Mouse (Mus musculus): ENCODE measurements around the gene Dxo. TPM values are rescaled to one million over a fixed set of nuclear protein-coding genes. Genes with fewer than 3 reads are reported as not detected.

The Dxo gene
- total RNA-seq, 4 experiments from 2014 or later: 10.6 to 15.9 (median 11.5) TPM

DNA sequence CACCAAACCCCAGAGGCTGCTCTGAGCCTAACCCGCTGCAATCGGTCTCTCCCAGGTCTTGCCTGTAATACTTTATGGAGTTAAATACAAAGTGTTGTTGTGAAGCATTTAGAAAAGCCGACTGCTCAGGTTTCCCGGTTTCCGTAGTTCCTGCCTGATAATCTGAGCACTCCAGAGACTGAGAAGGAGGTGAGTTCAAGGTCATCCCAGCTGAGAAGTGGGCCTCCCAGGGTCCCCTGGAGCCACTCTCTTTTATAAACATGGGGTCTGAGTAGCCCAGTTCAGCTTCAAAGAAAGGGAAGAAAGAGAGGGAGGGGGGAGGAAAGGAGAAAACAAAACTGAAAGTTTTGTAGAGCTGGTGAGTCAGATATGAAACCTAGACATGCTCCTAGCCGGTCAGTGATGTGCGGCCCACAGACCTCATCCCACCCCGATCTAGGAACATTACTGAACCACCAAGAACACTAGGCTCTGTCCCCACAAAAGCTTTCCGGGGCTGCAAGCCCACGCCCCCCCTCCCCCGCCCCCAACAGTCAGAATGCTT is 42.6 kb downstream of the Dxo start, which contains the start of gene Zbtb12:
TSS of gene Zbtb12 (plus strand) at position 148 of the 544 bp plus-strand sequence.
- DNase-seq (ENCODE audit: low spot score): no peak

DNA sequence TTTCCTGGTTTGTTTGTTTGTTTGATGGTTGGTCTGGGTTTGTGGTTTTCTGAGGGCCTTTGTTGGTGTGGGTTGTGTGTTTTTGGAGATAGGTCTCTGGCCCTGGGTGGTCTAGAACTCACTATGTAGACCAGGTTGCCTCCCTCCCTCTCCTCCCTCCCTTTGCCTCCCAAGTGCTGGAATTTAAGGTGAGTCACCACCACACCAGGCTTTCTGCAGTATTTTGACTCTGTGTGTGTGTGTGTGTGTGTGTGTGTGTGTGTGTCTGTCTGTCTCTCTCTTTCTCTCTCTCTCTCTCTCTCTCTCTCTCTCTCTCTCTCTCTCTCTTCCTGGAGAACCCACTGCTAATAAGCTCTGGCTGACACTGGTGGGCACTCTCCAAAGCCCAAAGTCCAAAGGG is 44.3 kb downstream of the Dxo start:
- DNase-seq (ENCODE audit: low spot score): no peak

DNA sequence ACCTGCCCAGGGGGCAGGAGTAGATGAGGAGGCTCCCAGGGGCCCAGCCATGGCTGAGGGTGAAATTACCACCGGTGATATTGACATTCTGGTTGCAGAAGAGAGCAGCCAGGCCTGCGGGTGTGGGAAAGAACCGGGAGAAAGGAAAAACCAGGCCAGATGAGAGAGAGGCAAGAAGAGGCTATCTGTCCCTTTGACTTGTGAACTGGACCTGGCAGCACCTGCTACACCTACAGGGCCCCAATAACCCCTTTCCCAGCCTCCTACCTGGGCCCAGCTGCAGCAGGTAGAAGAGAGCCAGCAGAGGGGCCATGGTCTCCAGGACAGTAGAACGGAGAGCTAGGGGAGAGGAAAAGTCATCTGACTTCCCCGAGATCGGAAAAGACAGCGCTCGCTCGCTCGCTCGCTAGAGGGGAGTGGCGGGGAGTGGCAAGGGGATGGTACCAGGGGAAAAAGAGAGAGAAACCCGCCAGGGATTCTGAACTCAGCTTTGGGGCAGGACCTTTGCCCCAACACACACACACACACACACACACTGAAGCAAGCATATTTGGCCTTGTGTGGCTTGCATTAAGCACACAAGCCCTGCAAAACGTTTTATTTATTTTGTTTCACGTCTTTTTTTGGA is 45.0 kb downstream of the Dxo start, which contains the start of gene Gm20547:
TSS of gene Gm20547 (minus strand) at position 360 of the 628 bp plus-strand sequence.
- DNase-seq (ENCODE audit: low spot score): no peak

DNA sequence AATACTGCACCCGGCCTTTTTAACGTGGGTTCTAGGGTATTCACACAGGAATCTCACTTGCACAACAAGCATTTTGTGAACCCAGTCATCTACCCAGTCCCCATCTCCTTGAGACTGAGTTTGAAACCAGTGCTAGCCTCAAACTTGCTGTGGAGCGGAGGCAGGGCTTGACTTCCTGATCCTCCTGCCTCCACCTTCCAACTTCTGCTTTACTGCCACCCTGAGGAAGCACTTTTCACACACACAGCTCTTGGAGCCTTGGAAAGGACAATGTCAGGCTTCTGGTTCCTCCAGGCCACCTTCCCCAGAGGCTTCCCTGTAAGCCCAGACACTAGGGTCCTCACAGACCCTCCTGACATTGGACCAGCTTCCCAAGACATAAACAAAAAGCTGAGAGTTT is 46.5 kb downstream of the Dxo start:
- no peak for DNase-seq (ENCODE audit: low spot score)

DNA sequence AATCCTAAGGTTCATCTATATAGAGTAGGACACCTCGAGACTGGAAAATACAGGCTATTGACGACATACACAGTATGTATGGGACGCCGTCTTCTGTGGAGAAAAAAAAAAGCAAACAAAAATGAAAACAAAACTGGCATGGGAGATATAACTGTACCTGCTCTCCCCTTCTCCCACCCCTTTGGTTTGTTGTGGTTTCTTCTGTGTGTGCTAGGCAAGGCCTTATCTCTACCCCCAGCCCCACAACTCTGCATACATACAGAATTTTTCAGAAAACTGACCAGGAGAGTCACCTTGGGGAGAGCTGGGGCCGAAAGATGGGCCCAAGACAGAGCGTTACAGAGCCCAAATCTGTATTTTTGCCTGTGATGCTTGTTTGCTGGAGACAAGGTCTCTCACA is 47.9 kb downstream of the Dxo start:
- no peak for DNase-seq (ENCODE audit: low spot score)

DNA sequence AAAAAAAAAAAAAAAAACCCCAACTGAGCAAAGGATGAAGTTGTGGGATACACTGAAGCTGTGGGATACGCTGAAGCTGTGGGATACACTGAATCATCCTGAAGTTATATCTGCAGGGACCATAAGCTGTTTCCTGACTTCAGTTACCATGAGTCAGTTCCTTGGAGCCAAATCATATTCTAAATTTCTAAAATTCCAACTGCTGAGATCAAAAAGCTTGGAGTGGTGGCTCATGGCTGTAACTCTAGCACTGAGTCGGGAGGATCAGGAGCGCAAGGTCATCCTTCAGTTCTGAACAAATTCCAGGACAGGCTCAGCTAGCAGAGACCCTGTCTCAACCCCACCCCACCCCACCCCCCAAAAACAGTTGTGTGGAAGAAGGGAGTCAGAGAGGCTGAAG is 48.8 kb downstream of the Dxo start:
- no peak for DNase-seq (ENCODE audit: low spot score)

DNA sequence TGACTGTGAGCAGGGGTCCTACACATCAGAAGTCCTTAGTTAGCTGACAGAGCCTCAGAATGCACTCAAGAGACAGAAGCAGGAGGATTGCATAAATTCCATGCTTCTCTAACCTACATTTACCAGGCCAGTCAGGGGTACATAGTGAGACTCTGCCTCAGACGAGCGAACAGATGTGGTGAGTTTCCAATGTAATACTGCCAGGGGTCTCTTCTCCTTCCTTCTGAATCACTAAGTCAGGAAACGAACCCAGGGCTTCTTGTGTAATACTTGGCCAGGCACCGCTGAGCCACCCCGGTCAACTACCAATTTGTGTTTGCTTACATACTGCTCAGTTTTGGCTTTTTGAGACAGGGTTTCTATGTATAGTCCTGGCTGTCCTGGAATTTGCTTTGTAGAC is 51.1 kb downstream of the Dxo start:
- DNase-seq (ENCODE audit: low spot score): no peak

Small RNA genes within 50 kb of the gene (microRNA-seq; reads per million reads assigned to microRNA genes)
- gene Mir6970 (not detected), gene Mir6971 (2.5 reads per million), gene Mir6972 (not detected)

Other genes starting within 250 kb of the Dxo start
- gene Gpsm3, start 247.2 kb upstream of the Dxo start, total RNA-seq (2022): 1 to 10 TPM; 2.0 to 4.5 (median 3.1) TPM
- gene Pbx2, start 245.8 kb upstream of the Dxo start, total RNA-seq (2022): 10 to 100 TPM; 16.0 to 20.6 (median 17.6) TPM
- gene Ager, start 239.2 kb upstream of the Dxo start, total RNA-seq (2022): under 1 TPM in 2 of 4 experiments, not detected in 2; 0.14 to 0.16 TPM
- gene Rnf5, start 233.3 kb upstream of the Dxo start, total RNA-seq (2022): 10 to 100 TPM; 37.4 to 42.5 (median 39.1) TPM
- 10 to 100 TPM; 66.5 to 78.4 (median 73.4) TPM for gene Agpat1, start 232.8 kb upstream of the Dxo start, total RNA-seq (2022)
- 1 to 10 TPM in 3 of 4 experiments, under 1 TPM in 1; 0.94 to 1.3 (median 1.0) TPM for gene Egfl8, start 221.0 kb upstream of the Dxo start, total RNA-seq (2022)
- 10 to 100 TPM; 48.1 to 68.8 (median 59.5) TPM for gene Ppt2, start 208.5 kb upstream of the Dxo start, total RNA-seq (2022)
- gene Prrt1, start 207.5 kb upstream of the Dxo start, total RNA-seq (2022): 1 to 10 TPM in 3 of 4 experiments, under 1 TPM in 1; 0.92 to 1.4 (median 1.1) TPM
- 1 to 10 TPM; 6.9 to 9.7 (median 8.6) TPM for gene Fkbpl, start 192.3 kb upstream of the Dxo start, total RNA-seq (2022)
- 10 to 100 TPM; 14.4 to 19.9 (median 16.0) TPM for gene Atf6b, start 189.9 kb upstream of the Dxo start, total RNA-seq (2022)
- gene Tnxb, start 166.5 kb upstream of the Dxo start, total RNA-seq (2022): 10 to 100 TPM; 22.4 to 34.3 (median 32.2) TPM
- gene C4b, start 93.1 kb upstream of the Dxo start, total RNA-seq (2022): 10 to 100 TPM; 14.3 to 71.5 (median 21.2) TPM
- gene Cyp21a1, start 32.5 kb upstream of the Dxo start, total RNA-seq (2022): under 1 TPM in 1 of 4 experiments, not detected in 3; 0.35 TPM
- gene Stk19, start 74 bp upstream of the Dxo start, total RNA-seq (2022): 10 to 100 TPM in 2 of 4 experiments, 1 to 10 TPM in 2; 8.2 to 14.6 (median 9.5) TPM
- 10 to 100 TPM; 21.8 to 29.1 (median 25.8) TPM for gene Skiv2l, start 13.2 kb downstream of the Dxo start, total RNA-seq (2022)
- gene Nelfe, start 13.4 kb downstream of the Dxo start, total RNA-seq (2022): 10 to 100 TPM; 16.6 to 17.9 (median 16.7) TPM
- gene Cfb, start 25.5 kb downstream of the Dxo start, total RNA-seq (2022): 1 to 10 TPM; 2.2 to 8.5 (median 4.5) TPM
- gene Zbtb12, start 42.5 kb downstream of the Dxo start, total RNA-seq (2022): 1 to 10 TPM; 8.5 to 9.9 (median 9.1) TPM
- not detected for gene Gm20547, start 45.0 kb downstream of the Dxo start, total RNA-seq (2022)
- 1 to 10 TPM; 1.8 to 4.1 (median 3.0) TPM for gene C2, start 61.2 kb downstream of the Dxo start, total RNA-seq (2022)
- 10 to 100 TPM; 41.5 to 45.8 (median 42.4) TPM for gene Ehmt2, start 61.5 kb downstream of the Dxo start, total RNA-seq (2022)
- gene Slc44a4, start 77.4 kb downstream of the Dxo start, total RNA-seq (2022): not detected
- gene Neu1, start 94.2 kb downstream of the Dxo start, total RNA-seq (2022): 10 to 100 TPM; 13.0 to 16.1 (median 14.4) TPM
- gene Hspa1b, start 122.2 kb downstream of the Dxo start, total RNA-seq (2022): 1 to 10 TPM; 1.4 to 5.5 (median 2.6) TPM
- not detected for gene Gm20481, start 132.9 kb downstream of the Dxo start, total RNA-seq (2022)
- gene Hspa1a, start 135.1 kb downstream of the Dxo start, total RNA-seq (2022): 1 to 10 TPM; 1.8 to 7.5 (median 3.6) TPM
- 10 to 100 TPM in 2 of 4 experiments, 1 to 10 TPM in 2; 8.7 to 13.3 (median 11.0) TPM for gene Hspa1l, start 135.7 kb downstream of the Dxo start, total RNA-seq (2022)
- 10 to 100 TPM; 17.5 to 21.7 (median 17.9) TPM for gene Lsm2, start 144.8 kb downstream of the Dxo start, total RNA-seq (2022)
- 10 to 100 TPM; 28.3 to 31.4 (median 29.3) TPM for gene Vars, start 164.0 kb downstream of the Dxo start, total RNA-seq (2022)
- 10 to 100 TPM; 12.0 to 18.5 (median 16.6) TPM for gene Vwa7, start 179.6 kb downstream of the Dxo start, total RNA-seq (2022)
- gene Sapcd1, start 191.0 kb downstream of the Dxo start, total RNA-seq (2022): not detected
- gene Msh5, start 209.7 kb downstream of the Dxo start, total RNA-seq (2022): under 1 TPM in 2 of 4 experiments, not detected in 2; 0.33 to 0.56 TPM
- gene Clic1, start 212.9 kb downstream of the Dxo start, total RNA-seq (2022): 10 to 100 TPM; 21.6 to 33.8 (median 30.0) TPM
- 10 to 100 TPM; 13.5 to 22.7 (median 21.5) TPM for gene Ddah2, start 222.0 kb downstream of the Dxo start, total RNA-seq (2022)
- not detected for gene Ly6g6c, start 228.4 kb downstream of the Dxo start, total RNA-seq (2022)
- gene Mpig6b, start 229.2 kb downstream of the Dxo start, total RNA-seq (2022): 1 to 10 TPM in 1 of 4 experiments, under 1 TPM in 3; 0.34 to 1.0 (median 0.85) TPM
- not detected for gene Ly6g6e, start 239.9 kb downstream of the Dxo start, total RNA-seq (2022)
- gene Ly6g6d, start 241.0 kb downstream of the Dxo start, total RNA-seq (2022): under 1 TPM in 3 of 4 experiments, not detected in 1; 0.69 to 0.95 (median 0.85) TPM
- under 1 TPM in 1 of 4 experiments, not detected in 3; 0.24 TPM for gene Ly6g6f, start 248.6 kb downstream of the Dxo start, total RNA-seq (2022)

All from heart, adult 8-10 months (tissue).